Mouse (Mus musculus) lung, embryonic 15.5 days (tissue): ENCODE data around the gene Chmp3. TPM values are rescaled to one million over a fixed set of nuclear protein-coding genes. Genes with fewer than 3 reads are reported as not detected.
A peak's percentile ranks its signal among the peaks of the same experiment; 100 is the strongest.

Experiments used
- ATAC-seq: fragments of 200-750 bp; cut with Nextera tagmentation; 2 replicates; pipeline ENCODE4 v1.8.0; 2017; ENCODE audit warnings: moderate number of reproducible peaks, borderline replicate concordance; ENCODE audit not compliant: low FRiP score, low TSS enrichment; ENCODE audit errors: extremely low read depth
- H3K27ac ChIP-seq: fragments of 300-500 bp; sonication (generic); 2 replicates; pipeline ENCODE4 v1.5.1; 2015; ENCODE audit warnings: moderate library complexity, mild to moderate bottlenecking, inconsistent platforms
- H3K27me3 ChIP-seq: fragments of 300-500 bp; sonication (generic); 2 replicates; pipeline ENCODE4 v1.6.1; 2015; ENCODE audit warnings: inconsistent platforms
- H3K36me3 ChIP-seq: fragments of 300-500 bp; sonication (generic); 2 replicates; pipeline ENCODE4 v1.6.1; 2015; ENCODE audit warnings: inconsistent platforms
- H3K4me1 ChIP-seq: fragments of 300-500 bp; sonication (generic); 2 replicates; pipeline ENCODE4 v1.6.1; 2015; ENCODE audit warnings: inconsistent platforms
- H3K4me2 ChIP-seq: fragments of 300-500 bp; sonication (generic); 2 replicates; pipeline ENCODE4 v1.6.1; 2015; ENCODE audit warnings: inconsistent platforms, mild to moderate bottlenecking, moderate library complexity
- H3K4me3 ChIP-seq: fragments of 300-500 bp; sonication (generic); 2 replicates; pipeline ENCODE4 v1.5.1; 2015; ENCODE audit warnings: mild to moderate bottlenecking, inconsistent platforms
- H3K9ac ChIP-seq: fragments of 300-500 bp; sonication (generic); 2 replicates; pipeline ENCODE4 v1.6.1; 2015; ENCODE audit warnings: inconsistent platforms
- H3K9me3 ChIP-seq: fragments of 300-500 bp; sonication (generic); 2 replicates; pipeline ENCODE4 v1.6.1; 2016; ENCODE audit warnings: inconsistent platforms
- WGBS: fragments of 180-500 bp; shearing (Covaris S2); methylation state at CpG from one replicate; pipeline ENCODE4 v1.1.7; 2015; 5-methylcytosine and 5-hydroxymethylcytosine counted together
- polyA plus RNA-seq: library from polyadenylated mRNA; unstranded; fragments of >200 nt; fragmentation: Nextera tagmentation; extraction: Ambion mirVana; gene quantifications from 2 replicates; pipeline ENCODE4 v1.2.1, GENCODE M21; 2015

The Chmp3 gene
- polyA plus RNA-seq, result 64.8 and 65.7 TPM in 2 replicates

DNA sequence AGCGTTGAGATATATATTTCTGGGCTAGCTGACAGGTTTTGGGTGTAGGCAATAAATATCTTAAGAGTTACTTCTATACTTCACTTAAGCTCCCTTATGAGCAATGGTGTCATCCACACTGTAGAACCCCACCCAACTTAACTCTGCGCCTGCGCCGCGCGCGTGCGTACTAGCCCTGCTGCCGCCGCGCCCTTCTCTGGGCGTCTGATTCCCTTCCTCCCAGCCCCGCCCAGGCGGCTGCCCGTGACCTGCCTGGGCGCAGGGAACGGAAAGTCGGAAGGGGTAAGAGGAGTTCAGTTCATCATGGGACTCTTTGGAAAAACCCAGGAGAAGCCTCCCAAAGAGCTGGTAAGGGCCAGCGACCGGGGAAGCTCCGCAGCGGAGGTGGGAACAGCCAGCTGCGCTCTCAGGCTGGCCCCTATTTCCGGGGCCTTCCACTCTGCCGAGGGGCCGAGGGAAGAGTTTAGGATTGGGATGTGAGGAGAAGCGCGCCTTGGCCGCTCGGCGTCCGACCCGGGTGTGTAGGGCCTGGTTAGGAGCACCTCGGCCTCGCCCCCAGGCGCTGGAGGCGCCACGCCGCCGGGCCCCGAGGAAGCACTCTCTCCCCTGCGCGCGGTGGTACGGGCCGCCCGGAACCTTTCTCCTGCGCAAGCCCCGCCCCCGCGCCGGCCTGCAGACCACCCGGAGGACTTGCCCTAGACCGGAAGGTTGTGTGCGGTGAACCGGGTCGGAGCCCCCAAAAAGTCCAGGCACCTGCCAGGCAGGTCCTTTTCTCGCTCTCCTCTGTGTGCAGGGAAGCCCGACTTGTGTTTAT is at the start of gene Chmp3:
Chmp3 (plus strand) TSS at position 112 of the 814 bp plus-strand sequence.
- peak within 1 kb of the TSS; percentile 99 for H3K27ac ChIP-seq
- peak; percentile 99 for ATAC-seq
- H3K4me1 ChIP-seq, result no peaks in the 10 kb centered on the region; the same call in 1 of the 2 replicates
- WGBS, result under 1% methylated on average over 51 of the region's 59 CpGs
- H3K27me3 ChIP-seq, result no peaks in the 10 kb centered on the region
- peak within 1 kb of the TSS; percentile 70 for H3K4me2 ChIP-seq
- peak within 1 kb of the TSS; percentile 83 for H3K4me3 ChIP-seq
- H3K36me3 ChIP-seq, result no peaks in the 10 kb centered on the region; the same call in 1 of the 2 replicates
- no peaks in the 10 kb centered on the region for H3K9me3 ChIP-seq
- H3K9ac ChIP-seq, result peak within 1 kb of the TSS; percentile 98

- WGBS, result under 1% methylated on average over 45 of the region's 46 CpGs
- peak overlapping the region; percentile 67 for H3K4me2 ChIP-seq
- peaks cover 10% of the 10 kb centered on the region; the same call in 1 of the 2 replicates for H3K36me3 ChIP-seq
- peak overlapping the region; percentile 95 for H3K4me3 ChIP-seq
- ATAC-seq, result peak; percentile 55
- no peaks in the 10 kb centered on the region for H3K9me3 ChIP-seq
- H3K27me3 ChIP-seq, result no peaks in the 10 kb centered on the region
- H3K4me1 ChIP-seq, result peaks cover 10% of the 10 kb centered on the region
- H3K27ac ChIP-seq, result peak overlapping the region; percentile 99
- H3K9ac ChIP-seq, result peak overlapping the region; percentile 98
Observed at GRCm38 (mm10) chr6:71494341-71495020, 49.1 kb upstream of the Chmp3 start.

DNA sequence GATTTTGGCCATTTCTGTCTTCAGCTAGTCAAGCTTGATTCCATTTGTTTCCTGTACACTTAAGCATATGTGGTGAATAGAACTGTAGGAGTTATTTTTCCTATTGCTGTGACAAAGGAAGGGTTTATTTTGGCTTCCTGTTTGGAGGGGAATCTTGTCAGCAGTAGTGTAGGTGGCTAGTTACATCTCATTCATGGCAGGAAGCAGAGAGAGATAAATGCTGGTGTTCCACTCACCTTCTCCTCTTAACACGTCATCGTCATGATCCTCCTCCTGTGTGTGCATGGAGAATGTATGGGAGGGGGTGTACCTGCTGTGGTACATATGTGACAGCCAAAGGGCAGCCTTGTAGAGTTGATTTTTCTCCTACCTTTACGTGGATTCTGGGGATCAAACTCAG is 43.0 kb upstream of the Chmp3 start:
- Histone ChIP-seq H3K27me3 (no peaks in the 10 kb centered on the region), H3K36me3 (peaks cover 16% of the 10 kb centered on the region; the same call in 1 of the 2 replicates), H3K27ac (no peak overlapping the region), H3K4me2 (no peak overlapping the region), H3K4me1 (peaks cover 5% of the 10 kb centered on the region), H3K9me3 (no peaks in the 10 kb centered on the region), H3K4me3 (no peak overlapping the region), H3K9ac (no peak overlapping the region)
- no peak for ATAC-seq
- WGBS, result 78% methylated on average over 3 of the region's 3 CpGs

GRCm38 (mm10) chr6:71503001-71503400 is 40.6 kb upstream of the Chmp3 start:
- WGBS, result 60% methylated on average over 4 of the region's 4 CpGs
- no peak overlapping the region for H3K9ac ChIP-seq
- ATAC-seq, result no peak
- H3K36me3 ChIP-seq, result peaks cover 18% of the 10 kb centered on the region
- no peak overlapping the region for H3K4me2 ChIP-seq
- no peak overlapping the region for H3K4me3 ChIP-seq
- no peaks in the 10 kb centered on the region for H3K4me1 ChIP-seq
- H3K27me3 ChIP-seq, result no peaks in the 10 kb centered on the region
- H3K9me3 ChIP-seq, result no peaks in the 10 kb centered on the region
- no peak overlapping the region for H3K27ac ChIP-seq

DNA sequence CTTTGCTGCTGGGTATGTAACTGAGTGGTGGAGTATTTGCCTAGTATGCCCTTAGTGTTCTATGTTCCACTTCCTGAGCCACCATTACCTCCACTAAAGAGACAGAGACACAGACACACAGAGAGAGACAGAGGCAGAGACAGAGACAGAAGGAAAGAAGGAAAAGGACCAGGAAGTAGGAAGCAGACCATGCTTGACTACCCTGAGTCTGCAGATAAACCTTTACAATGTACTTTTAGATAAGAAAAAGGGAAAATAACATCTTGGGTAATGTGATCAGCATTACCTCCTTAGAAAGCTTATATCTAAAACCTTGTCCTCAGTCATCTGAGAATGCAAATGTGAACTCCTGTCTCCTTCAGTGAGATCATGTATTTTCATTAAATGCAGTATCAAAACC is 39.9 kb upstream of the Chmp3 start:
- H3K9ac ChIP-seq, result no peak overlapping the region
- H3K4me3 ChIP-seq, result no peak overlapping the region
- H3K27ac ChIP-seq, result no peak overlapping the region
- no peak for ATAC-seq
- H3K4me1 ChIP-seq, result no peaks in the 10 kb centered on the region
- H3K27me3 ChIP-seq, result no peaks in the 10 kb centered on the region
- peaks cover 18% of the 10 kb centered on the region for H3K36me3 ChIP-seq
- no peak overlapping the region for H3K4me2 ChIP-seq
- no peaks in the 10 kb centered on the region for H3K9me3 ChIP-seq

DNA sequence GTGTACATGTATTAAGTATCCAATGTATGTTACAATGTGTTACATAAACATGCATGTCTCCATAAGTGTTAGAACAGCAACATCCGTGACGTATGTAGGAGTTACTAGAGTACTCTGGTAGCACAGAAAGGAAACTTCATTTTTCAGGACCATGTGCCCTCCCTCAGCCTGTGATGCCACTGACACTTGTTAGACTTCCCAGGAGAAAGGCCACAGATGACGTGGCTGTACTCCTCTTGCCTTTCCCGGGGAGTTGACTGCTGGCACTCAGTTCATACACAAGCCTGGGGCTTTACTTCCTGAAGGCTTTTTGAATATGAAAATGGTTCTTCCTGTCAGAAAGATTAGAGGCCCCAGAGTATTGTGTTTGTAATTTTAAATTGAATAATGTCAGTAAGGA is 39.5 kb upstream of the Chmp3 start:
- Histone ChIP-seq H3K9me3 (no peaks in the 10 kb centered on the region), H3K4me3 (no peak overlapping the region), H3K9ac (no peak overlapping the region), H3K36me3 (peaks cover 19% of the 10 kb centered on the region), H3K4me2 (no peak overlapping the region), H3K27me3 (no peaks in the 10 kb centered on the region), H3K27ac (no peak overlapping the region), H3K4me1 (no peaks in the 10 kb centered on the region)
- ATAC-seq, result no peak
- WGBS, result 72% methylated on average over 4 of the region's 4 CpGs

GRCm38 (mm10) chr6:71505671-71506070 is 37.9 kb upstream of the Chmp3 start:
- H3K4me3 ChIP-seq, result no peak overlapping the region
- WGBS, result 100% methylated on average over 2 of the region's 2 CpGs
- H3K27me3 ChIP-seq, result no peaks in the 10 kb centered on the region
- no peak overlapping the region for H3K27ac ChIP-seq
- H3K9me3 ChIP-seq, result no peaks in the 10 kb centered on the region
- H3K36me3 ChIP-seq, result peaks cover 26% of the 10 kb centered on the region
- no peak overlapping the region for H3K9ac ChIP-seq
- no peaks in the 10 kb centered on the region for H3K4me1 ChIP-seq
- H3K4me2 ChIP-seq, result no peak overlapping the region
- ATAC-seq, result no peak

DNA sequence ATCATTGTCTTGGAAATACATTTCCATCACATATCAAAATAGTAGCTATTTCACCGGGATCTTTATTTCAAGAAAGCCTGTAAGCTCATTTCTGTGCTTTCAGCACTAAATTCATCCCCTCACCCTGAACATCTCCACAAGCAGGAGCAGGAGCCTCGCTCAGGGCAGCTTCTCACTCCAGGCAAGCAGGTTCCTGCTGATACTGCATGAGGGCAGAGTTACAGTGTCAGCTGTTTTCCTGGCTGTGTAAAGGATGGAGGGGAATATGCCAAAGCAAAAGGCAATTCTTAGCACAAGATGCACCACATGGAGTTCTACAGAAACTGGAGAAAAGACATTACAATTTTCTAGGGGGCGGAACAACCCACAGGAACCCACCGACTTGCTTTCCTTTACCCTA is 24.1 kb upstream of the Chmp3 start:
- Histone ChIP-seq H3K4me1 (no peaks in the 10 kb centered on the region), H3K27me3 (no peaks in the 10 kb centered on the region), H3K36me3 (no peaks in the 10 kb centered on the region), H3K4me3 (no peak overlapping the region), H3K4me2 (no peak overlapping the region), H3K9ac (no peak overlapping the region), H3K27ac (no peak overlapping the region), H3K9me3 (no peaks in the 10 kb centered on the region)
- ATAC-seq, result no peak
- 88% methylated on average over 4 of the region's 4 CpGs for WGBS

- ATAC-seq, result no peak
- H3K36me3 ChIP-seq, result no peaks in the 10 kb centered on the region
- no peak overlapping the region for H3K4me2 ChIP-seq
- H3K4me1 ChIP-seq, result no peaks in the 10 kb centered on the region
- H3K9ac ChIP-seq, result no peak overlapping the region
- H3K9me3 ChIP-seq, result no peaks in the 10 kb centered on the region
- no peak overlapping the region for H3K4me3 ChIP-seq
- H3K27ac ChIP-seq, result no peak overlapping the region
- no peaks in the 10 kb centered on the region for H3K27me3 ChIP-seq
- WGBS, result 41% methylated on average over 3 of the region's 3 CpGs
Observed at GRCm38 (mm10) chr6:71525556-71525955, 18.0 kb upstream of the Chmp3 start.

DNA sequence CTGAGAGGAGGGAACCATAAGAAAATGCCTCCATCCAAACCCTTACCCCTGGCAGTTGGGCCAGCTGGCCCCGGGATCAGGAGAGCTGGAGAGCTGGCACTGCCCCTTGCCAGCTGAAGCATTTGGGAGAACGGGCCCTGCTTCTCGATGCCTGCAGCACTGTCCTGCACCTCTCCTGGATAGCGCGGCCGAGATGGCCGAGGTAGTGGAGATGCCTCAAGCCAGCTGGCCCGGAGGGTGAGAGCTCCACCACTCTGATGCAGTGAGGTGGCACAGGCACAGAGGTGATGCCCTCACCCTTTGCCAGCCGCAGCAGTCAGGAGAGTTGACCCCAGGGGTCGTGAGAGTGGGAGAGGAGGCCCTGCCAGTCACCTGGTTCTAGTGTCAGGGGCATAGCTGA is 16.5 kb upstream of the Chmp3 start:
- Histone ChIP-seq H3K9ac (no peak overlapping the region), H3K27ac (no peak overlapping the region), H3K27me3 (no peaks in the 10 kb centered on the region), H3K4me2 (no peak overlapping the region), H3K4me3 (no peak overlapping the region), H3K9me3 (no peaks in the 10 kb centered on the region), H3K4me1 (no peaks in the 10 kb centered on the region), H3K36me3 (no peaks in the 10 kb centered on the region)
- no peak for ATAC-seq
- 88% methylated on average over 10 of the region's 10 CpGs for WGBS

DNA sequence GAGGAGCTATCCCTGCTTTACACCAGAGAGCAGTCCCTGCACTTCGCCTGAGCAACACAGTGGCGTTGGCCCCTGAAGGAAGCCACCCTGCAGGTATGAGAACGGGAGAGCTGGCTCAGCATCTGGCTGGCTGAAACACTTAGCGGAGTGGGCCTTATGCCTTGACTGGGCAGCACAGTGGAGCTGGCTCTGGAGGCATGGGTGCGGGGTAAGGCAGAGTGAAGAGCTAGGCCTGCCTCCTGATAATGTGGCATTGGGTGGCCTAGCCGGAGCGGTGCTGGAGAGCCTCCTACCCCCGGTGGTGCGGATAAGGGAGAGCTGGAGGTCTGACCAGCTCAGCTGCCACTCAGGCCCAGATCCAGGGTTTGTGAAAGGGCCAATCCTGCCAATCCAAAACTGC is 15.8 kb upstream of the Chmp3 start:
- no peak for ATAC-seq
- Histone ChIP-seq H3K4me3 (no peak overlapping the region), H3K4me2 (no peak overlapping the region), H3K9me3 (no peaks in the 10 kb centered on the region), H3K9ac (no peak overlapping the region), H3K27me3 (no peaks in the 10 kb centered on the region), H3K4me1 (no peaks in the 10 kb centered on the region), H3K27ac (no peak overlapping the region), H3K36me3 (no peaks in the 10 kb centered on the region)
- WGBS, result 82% methylated on average over 9 of the region's 9 CpGs

- H3K9ac ChIP-seq, result no peak overlapping the region
- H3K4me1 ChIP-seq, result no peaks in the 10 kb centered on the region
- H3K27ac ChIP-seq, result no peak overlapping the region
- 85% methylated on average over 8 of the region's 8 CpGs for WGBS
- no peaks in the 10 kb centered on the region for H3K27me3 ChIP-seq
- no peak for ATAC-seq
- H3K36me3 ChIP-seq, result no peaks in the 10 kb centered on the region
- no peaks in the 10 kb centered on the region for H3K9me3 ChIP-seq
- no peak overlapping the region for H3K4me2 ChIP-seq
- H3K4me3 ChIP-seq, result no peak overlapping the region
Observed at GRCm38 (mm10) chr6:71530176-71530575, 13.4 kb upstream of the Chmp3 start.
